Comparison of ENCODE assay signal across 10 mouse cellular contexts in the genomic region with DNA sequence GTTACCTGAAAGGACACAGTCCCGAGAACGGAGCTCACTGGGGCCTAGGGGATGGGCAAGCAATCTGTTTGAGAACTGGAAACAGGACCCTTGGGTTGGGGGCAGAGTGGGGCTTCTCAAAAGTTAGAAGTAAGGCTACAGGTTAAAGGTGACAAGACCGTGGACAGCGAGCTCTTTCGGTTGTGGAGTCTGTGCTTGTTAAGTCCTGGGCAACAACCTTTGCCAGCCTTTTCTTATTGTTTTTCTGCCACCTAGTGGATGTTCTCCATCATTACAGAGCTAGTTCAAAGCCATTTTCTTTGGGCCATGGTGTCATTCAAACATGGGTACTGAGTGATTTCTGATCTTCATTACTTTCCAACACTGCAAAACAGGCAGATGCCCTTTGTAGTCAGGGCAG. TPM values are rescaled to one million over a fixed set of nuclear protein-coding genes. Genes with fewer than 3 reads are reported as not detected.
DNase-seq lines count a peak whose midpoint lies in the region; ATAC-seq and TF ChIP-seq lines count a peak whose summit lies in the region.
"Had no signal": no experiment of that assay in that cellular context is flagged by ENCODE, and none has a peak within 500 bp of the region (broad histone marks: within the 10 kb centered on the region; RNA-seq: fewer than 3 reads in every experiment).

No protein-coding gene starts in this region.

- no peak overlapping the region for H3K27ac ChIP-seq in hindbrain, postnatal 0 days
- no peak overlapping the region for H3K27ac ChIP-seq in small intestine, adult 2 months (ENCODE audit: insufficient read depth, low read depth, low read length)
- H3K27ac ChIP-seq: embryonic facial prominence, embryonic 12.5 days; limb, embryonic 12.5 days had no signal

- no peaks in the 10 kb centered on the region for H3K27me3 ChIP-seq in hindbrain, postnatal 0 days (ENCODE audit: insufficient read depth, low read length)
- no peaks in the 10 kb centered on the region for H3K27me3 ChIP-seq in small intestine, adult 2 months (ENCODE audit: control insufficient read depth, insufficient read depth, low read length)
- H3K27me3 ChIP-seq: embryonic facial prominence, embryonic 12.5 days; limb, embryonic 12.5 days had no signal

- DNase-seq in heart, adult 9 months (ENCODE audit: low spot score in 2 of 2), result peak; percentile 21 to 39
- DNase-seq in heart, adult 8-10 months (ENCODE audit: low spot score), result no peak
- peak; percentile 46 for DNase-seq in ovary, postnatal 14 days (ENCODE audit: low spot score)
- DNase-seq in ovary, postnatal 10 days (ENCODE audit: low spot score), result no peak
- DNase-seq in brain, adult 2 months (ENCODE audit: low read depth, low spot score), result peak; percentile 82
- DNase-seq in hindbrain, postnatal 0 days (ENCODE audit: low spot score), result peak; percentile 78
- no peak for DNase-seq in frontal cortex, postnatal 14 days (ENCODE audit: low spot score in 2 of 2)

- H3K9me3 ChIP-seq in hindbrain, postnatal 0 days (ENCODE audit: low read length), result no peaks in the 10 kb centered on the region
- H3K9me3 ChIP-seq: embryonic facial prominence, embryonic 12.5 days; limb, embryonic 12.5 days had no signal

- ATAC-seq in hindbrain, postnatal 0 days, result no peak

- TF ChIP-seq CTCF in hindbrain, postnatal 0 days (IDR thresholded peaks at IDR 0.05; ENCODE audit: low read depth), result peak; percentile 86
- peak; percentile 48; the same call in 1 of the 2 replicates for TF ChIP-seq CTCF in small intestine, adult 2 months (IDR thresholded peaks at IDR 0.05; ENCODE audit: extremely low read depth, insufficient read length, insufficient replicate concordance, low read depth, low read length)

- H3K4me2 ChIP-seq in hindbrain, postnatal 0 days (ENCODE audit: low read depth, low read length), result no peak overlapping the region
- H3K4me2 ChIP-seq: embryonic facial prominence, embryonic 12.5 days; limb, embryonic 12.5 days had no signal

- no peaks in the 10 kb centered on the region for H3K36me3 ChIP-seq in hindbrain, postnatal 0 days (ENCODE audit: insufficient read depth, low read length)
- peaks cover 9% of the 10 kb centered on the region for H3K36me3 ChIP-seq in small intestine, adult 2 months (ENCODE audit: control insufficient read depth, insufficient read depth, low read length)
- H3K36me3 ChIP-seq: embryonic facial prominence, embryonic 12.5 days had no signal

- H3K4me3 ChIP-seq in hindbrain, postnatal 0 days (ENCODE audit: low read length), result no peak overlapping the region
- no peak overlapping the region for H3K4me3 ChIP-seq in small intestine, adult 2 months (ENCODE audit: low read depth, low read length)
- H3K4me3 ChIP-seq: embryonic facial prominence, embryonic 12.5 days; limb, embryonic 12.5 days had no signal

- peaks cover 3% of the 10 kb centered on the region; the same call in 1 of the 2 replicates for H3K4me1 ChIP-seq in hindbrain, postnatal 0 days (ENCODE audit: insufficient read depth, low read length)
- no peaks in the 10 kb centered on the region for H3K4me1 ChIP-seq in small intestine, adult 2 months (ENCODE audit: control insufficient read depth, insufficient read depth, insufficient read length, low read length)

- no peak for TF ChIP-seq POLR2A in small intestine, adult 2 months (IDR thresholded peaks at IDR 0.05; ENCODE audit: low read depth, low read length)

- H3K9ac ChIP-seq in hindbrain, postnatal 0 days (replicated peaks; ENCODE audit: low read length), result no peak overlapping the region
- H3K9ac ChIP-seq: embryonic facial prominence, embryonic 12.5 days; limb, embryonic 12.5 days had no signal

- WGBS in hindbrain, postnatal 0 days, result 45% methylated on average over 5 of the region's 5 CpGs
- WGBS in small intestine, adult 2 months, result 43% methylated on average over 5 of the region's 5 CpGs

RNA-seq across cellular contexts. Expression of a gene that starts 31.1 kb away (rescaled TPM):
- under 1 TPM; 0.09 to 0.25 (median 0.15) TPM for total RNA-seq in heart, adult 8-10 months (2022)
- 3.1 and 3.8 TPM in 2 replicates for total RNA-seq in hindbrain, postnatal 0 days (2014; rRNA removed)
- 3.2 and 3.4 TPM in 2 replicates for polyA plus RNA-seq in hindbrain, postnatal 0 days (2015; fragmentation: Nextera tagmentation; extraction: Ambion mirVana)
- polyA plus RNA-seq in small intestine, adult 2 months (2012; rRNA removed), result 6.0 and 6.9 TPM in 2 replicates

RNA-seq across cellular contexts. Expression of a gene that starts 49.1 kb away (rescaled TPM):
- 100 to 1,000 TPM; 121 to 145 (median 138) TPM for total RNA-seq in heart, adult 8-10 months (2022)
- 394 and 490 TPM in 2 replicates for total RNA-seq in hindbrain, postnatal 0 days (2014; rRNA removed)
- polyA plus RNA-seq in hindbrain, postnatal 0 days (2015; fragmentation: Nextera tagmentation; extraction: Ambion mirVana), result 1,008 and 1,049 TPM in 2 replicates
- polyA plus RNA-seq in small intestine, adult 2 months (2012; rRNA removed), result 11.5 and 25.9 TPM in 2 replicates

Comparison
In these comparisons a context has a peak if more than half of its experiments do, and no peak if none do; other contexts are left out.
1. DNase-seq: peak in heart, adult 9 months (2 of 2), ovary, postnatal 14 days (single experiment), brain, adult 2 months (single experiment) and hindbrain, postnatal 0 days (single experiment); none in heart, adult 8-10 months (single experiment), ovary, postnatal 10 days (single experiment) and frontal cortex, postnatal 14 days (0 of 2).